Mouse (Mus musculus) intestine, postnatal 0 days (tissue): ENCODE data around the gene Evi2. TPM values are rescaled to one million over a fixed set of nuclear protein-coding genes. Genes with fewer than 3 reads are reported as not detected.

Experiments
- ATAC-seq: fragments of 200-750 bp; cut with Nextera tagmentation; 2 replicates; pipeline ENCODE4 v1.8.0; 2017; ENCODE audit warnings: mild to moderate bottlenecking, moderate TSS enrichment, moderate library complexity
- H3K27ac ChIP-seq: fragments of 300-500 bp; sonication (generic); 2 replicates; pipeline ENCODE4 v1.5.1; 2014; ENCODE audit warnings: mild to moderate bottlenecking, low read depth, low read length, moderate library complexity
- H3K27me3 ChIP-seq: fragments of 300-500 bp; sonication (generic); replicated peaks from 2 replicates; pipeline ENCODE4 v1.6.1; 2014; ENCODE audit warnings: low read length, mixed read lengths; ENCODE audit not compliant: control insufficient read depth, insufficient read depth
- H3K36me3 ChIP-seq: fragments of 300-500 bp; sonication (generic); 2 replicates; pipeline ENCODE4 v1.6.1; 2014; ENCODE audit warnings: mild to moderate bottlenecking, moderate library complexity; ENCODE audit not compliant: control insufficient read depth, insufficient read depth
- H3K4me1 ChIP-seq: fragments of 300-500 bp; sonication (generic); replicated peaks from 2 replicates; pipeline ENCODE4 v1.6.1; 2014; ENCODE audit warnings: antibody characterized with exemption, low read length, mixed read lengths; ENCODE audit not compliant: control insufficient read depth, insufficient read depth
- H3K4me2 ChIP-seq: fragments of 300-500 bp; sonication (generic); replicated peaks from 2 replicates; pipeline ENCODE4 v1.6.1; 2014; ENCODE audit warnings: low read depth, mild to moderate bottlenecking, moderate library complexity
- H3K4me3 ChIP-seq: fragments of 300-500 bp; sonication (generic); 2 replicates; pipeline ENCODE4 v1.5.1; 2014; ENCODE audit warnings: low read depth, low read length
- H3K9ac ChIP-seq: fragments of 300-500 bp; sonication (generic); 2 replicates; pipeline ENCODE4 v1.6.1; 2014; ENCODE audit warnings: mild to moderate bottlenecking, low read depth, low read length
- H3K9me3 ChIP-seq: fragments of 300-500 bp; sonication (generic); 2 replicates; pipeline ENCODE4 v1.6.1; 2016; ENCODE audit warnings: mixed run types; ENCODE audit not compliant: control insufficient read depth
- CTCF ChIP-seq: sonication (generic); IDR thresholded peaks from 2 replicates; pipeline ENCODE4 v1.5.1; 2016; ENCODE audit warnings: low read depth, mild to moderate bottlenecking, control low read depth, antibody characterized with exemption, moderate library complexity
- WGBS: fragments of 180-500 bp; shearing (Covaris S2); extraction: QIAGEN DNeasy Blood & Tissue Kit; methylation state at CpG from one replicate; pipeline ENCODE4 v1.1.7; 2014; 5-methylcytosine and 5-hydroxymethylcytosine counted together
- polyA plus RNA-seq: library from polyadenylated mRNA; unstranded; fragments of >200 nt; fragmentation: Nextera tagmentation; extraction: Ambion mirVana; gene quantifications from 2 replicates; pipeline ENCODE4 v1.2.1, GENCODE M21; 2015

Gene Evi2
- polyA plus RNA-seq, 1 experiment from 2014 or later, result 0.17 TPM

- H3K36me3 ChIP-seq, result no peaks in the 10 kb centered on the region
- H3K4me3 ChIP-seq, result no peak overlapping the region
- H3K27ac ChIP-seq, result no peak overlapping the region
- TF ChIP-seq CTCF, result no peak
- H3K27me3 ChIP-seq, result no peaks in the 10 kb centered on the region
- 93% methylated on average over 3 of the region's 3 CpGs for WGBS
- no peak for ATAC-seq
- no peaks in the 10 kb centered on the region for H3K9me3 ChIP-seq
- H3K4me2 ChIP-seq, result no peak overlapping the region
- H3K4me1 ChIP-seq, result no peaks in the 10 kb centered on the region
- H3K9ac ChIP-seq, result no peak overlapping the region
Measured at GRCm38 (mm10) chr11:79511970-79512369, 18.4 kb downstream of the Evi2 start.

- no peak overlapping the region for H3K4me2 ChIP-seq
- no peak for ATAC-seq
- 88% methylated on average over 7 of the region's 7 CpGs for WGBS
Measured at GRCm38 (mm10) chr11:79504506-79504905, 25.9 kb downstream of the Evi2 start.

GRCm38 (mm10) chr11:79503845-79504244, 26.5 kb downstream of the Evi2 start, which contains the start of gene Omg:
TSS of gene Omg (minus strand) at chr11:79504084.
- no peak within 1 kb of the TSS for H3K9ac ChIP-seq
- H3K9me3 ChIP-seq, result no peaks in the 10 kb centered on the region
- H3K4me3 ChIP-seq, result no peak within 1 kb of the TSS
- no peaks in the 10 kb centered on the region for H3K27me3 ChIP-seq
- H3K4me1 ChIP-seq, result no peaks in the 10 kb centered on the region
- ATAC-seq, result no peak
- H3K36me3 ChIP-seq, result 0 out of 2 replicates have a peak, but pooled peaks cover 4% of the 10 kb centered on the region
- whole genome bisulfite sequencing, result 52% methylated on average over 8 of the region's 8 CpGs
- TF ChIP-seq CTCF, result no peak
- H3K4me2 ChIP-seq, result no peak within 1 kb of the TSS
- no peak within 1 kb of the TSS for H3K27ac ChIP-seq

More at GRCm38 (mm10) chr11:79504506-79504905, 25.9 kb downstream of the Evi2 start:
- Histone ChIP-seq H3K36me3 (0 out of 2 replicates have a peak, but pooled peaks cover 4% of the 10 kb centered on the region), H3K27me3 (no peaks in the 10 kb centered on the region), H3K4me1 (no peaks in the 10 kb centered on the region), H3K27ac (no peak overlapping the region), H3K9ac (no peak overlapping the region), H3K9me3 (no peaks in the 10 kb centered on the region), H3K4me3 (no peak overlapping the region)
- TF ChIP-seq CTCF, result no peak

GRCm38 (mm10) chr11:79502917-79503316, 27.5 kb downstream of the Evi2 start:
- 0 out of 2 replicates have a peak, but pooled peaks cover 4% of the 10 kb centered on the region for H3K36me3 ChIP-seq
- no peaks in the 10 kb centered on the region for H3K9me3 ChIP-seq
- H3K4me1 ChIP-seq, result no peaks in the 10 kb centered on the region
- no peak overlapping the region for H3K4me2 ChIP-seq
- H3K9ac ChIP-seq, result no peak overlapping the region
- no peak for TF ChIP-seq CTCF
- H3K27ac ChIP-seq, result no peak overlapping the region
- ATAC-seq, result no peak
- 78% methylated on average over 2 of the region's 2 CpGs for WGBS
- no peak overlapping the region for H3K4me3 ChIP-seq
- no peaks in the 10 kb centered on the region for H3K27me3 ChIP-seq

DNA sequence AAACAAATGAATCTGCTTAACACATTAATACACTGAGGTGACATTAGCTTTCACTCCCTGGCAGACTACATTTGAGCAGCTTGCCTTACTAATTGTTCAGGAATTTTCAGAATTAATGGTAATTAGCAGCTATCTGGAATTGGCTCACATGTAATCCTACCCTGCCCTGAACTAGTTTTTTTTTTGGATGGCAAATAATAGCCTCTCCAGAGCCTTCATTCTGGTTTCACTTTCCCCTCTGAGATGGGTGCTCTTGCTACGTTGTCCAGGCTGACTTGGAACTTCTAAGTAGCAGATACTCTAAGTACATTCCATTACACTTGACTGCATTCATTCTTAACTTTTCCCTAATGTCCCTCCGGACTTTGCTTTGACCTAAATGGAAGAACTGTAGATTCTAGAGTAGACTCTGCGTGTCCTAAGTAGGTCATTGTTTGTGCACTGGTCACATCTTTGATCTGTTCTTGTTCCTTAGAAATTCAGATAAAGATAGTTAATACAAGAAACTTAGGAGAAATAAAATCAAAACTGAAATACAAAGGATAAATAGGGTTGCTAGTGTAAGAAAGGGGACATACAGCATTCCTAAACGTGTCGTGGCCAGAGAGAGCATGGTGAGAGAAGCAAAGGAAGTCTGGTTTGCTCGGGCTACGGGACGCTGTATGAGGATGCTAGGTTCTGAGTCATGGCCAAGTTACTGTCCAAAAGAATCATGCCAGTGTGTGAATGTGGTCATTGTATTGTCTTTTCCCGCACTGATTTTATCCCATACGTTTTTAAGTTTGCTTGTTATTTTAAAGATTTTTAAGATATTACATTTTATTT, 35.2 kb downstream of the Evi2 start:
- Histone ChIP-seq H3K4me1 (no peaks in the 10 kb centered on the region), H3K9ac (no peak overlapping the region), H3K36me3 (peaks cover 6% of the 10 kb centered on the region; the same call in 1 of the 2 replicates), H3K27me3 (no peaks in the 10 kb centered on the region), H3K4me3 (no peak overlapping the region), H3K27ac (no peak overlapping the region), H3K9me3 (no peaks in the 10 kb centered on the region), H3K4me2 (no peak overlapping the region)
- TF ChIP-seq CTCF, result no peak
- no peak for ATAC-seq
- 77% methylated on average over 10 of the region's 10 CpGs for WGBS

GRCm38 (mm10) chr11:79484721-79485120, 45.7 kb downstream of the Evi2 start:
- ATAC-seq, result no peak
- TF ChIP-seq CTCF, result no peak
- Histone ChIP-seq H3K36me3 (peaks cover 4% of the 10 kb centered on the region), H3K27ac (no peak overlapping the region), H3K4me2 (no peak overlapping the region), H3K27me3 (no peaks in the 10 kb centered on the region), H3K9ac (no peak overlapping the region), H3K9me3 (no peaks in the 10 kb centered on the region), H3K4me3 (no peak overlapping the region), H3K4me1 (no peaks in the 10 kb centered on the region)
